Mouse (Mus musculus) gonadal fat pad, adult 2 months (tissue): ENCODE data around the gene Cidec. TPM values are rescaled to one million over a fixed set of nuclear protein-coding genes. Genes with fewer than 3 reads are reported as not detected.

Experiments
- polyA plus RNA-seq: library from polyadenylated mRNA; depleted of rRNA; stranded (reverse); fragments of >200 nt; gene quantifications from 2 replicates; pipeline ENCODE4 v1.2.3, GENCODE M21; 2012; rRNA removed

The Cidec gene
- polyA plus RNA-seq, 1 experiment = 2,693 TPM

Other genes with a start within 250 kb of the Cidec start
- gene Lhfpl4, start 240.4 kb downstream of the Cidec start, polyA plus RNA-seq = 0.30 and 0.44 TPM in 2 replicates
- 32.3 and 37.2 TPM in 2 replicates for gene Mtmr14, start 197.9 kb downstream of the Cidec start, polyA plus RNA-seq
- gene Cpne9, start 153.5 kb downstream of the Cidec start, polyA plus RNA-seq = not detected in 2 replicates
- gene Brpf1, start 128.6 kb downstream of the Cidec start, polyA plus RNA-seq = 21.7 and 23.2 TPM in 2 replicates
- 20.4 and 30.5 TPM in 2 replicates for gene Ogg1, start 108.8 kb downstream of the Cidec start, polyA plus RNA-seq
- 64.1 and 80.0 TPM in 2 replicates for gene Camk1, start 91.8 kb downstream of the Cidec start, polyA plus RNA-seq
- 25.7 and 29.9 TPM in 2 replicates for gene Tada3, start 57.9 kb downstream of the Cidec start, polyA plus RNA-seq
- 67.1 and 83.2 TPM in 2 replicates for gene Arpc4, start 57.6 kb downstream of the Cidec start, polyA plus RNA-seq
- gene Ttll3, start 46.5 kb downstream of the Cidec start, polyA plus RNA-seq = 11.0 and 11.8 TPM in 2 replicates
- gene Rpusd3, start 16.4 kb downstream of the Cidec start, polyA plus RNA-seq = 81.4 and 99.3 TPM in 2 replicates
- gene Jagn1, start 6.8 kb upstream of the Cidec start, polyA plus RNA-seq = 85.6 and 92.9 TPM in 2 replicates
- gene Il17re, start 22.7 kb upstream of the Cidec start, polyA plus RNA-seq = 18.2 and 18.9 TPM in 2 replicates
- gene Il17rc, start 35.7 kb upstream of the Cidec start, polyA plus RNA-seq = 43.9 and 50.2 TPM in 2 replicates
- gene Creld1, start 47.5 kb upstream of the Cidec start, polyA plus RNA-seq = 34.7 and 37.4 TPM in 2 replicates
- 0.09 TPM in 1 of 2 replicates, not detected in the other for gene Prrt3, start 66.2 kb upstream of the Cidec start, polyA plus RNA-seq
- 61.9 and 71.6 TPM in 2 replicates for gene Emc3, start 95.9 kb upstream of the Cidec start, polyA plus RNA-seq
- 1.0 and 1.2 TPM in 2 replicates for gene Fancd2, start 95.9 kb upstream of the Cidec start, polyA plus RNA-seq
- gene Fancd2os, start 165.0 kb upstream of the Cidec start, polyA plus RNA-seq = 0.18 TPM in 1 of 2 replicates, not detected in the other
- 170 and 190 TPM in 2 replicates for gene Brk1, start 169.0 kb upstream of the Cidec start, polyA plus RNA-seq
- gene Vhl, start 188.2 kb upstream of the Cidec start, polyA plus RNA-seq = 25.7 and 41.1 TPM in 2 replicates
- 44.2 and 49.0 TPM in 2 replicates for gene Irak2, start 202.7 kb upstream of the Cidec start, polyA plus RNA-seq